Mouse (Mus musculus) urinary bladder, postnatal 14 days (tissue): Measurements from ENCODE around the gene Mknk2.
A peak's percentile ranks its signal among the peaks of the same experiment; 100 is the strongest.

ENCODE experiments used
- DNase-seq: peaks from one replicate; pipeline ENCODE4 v3.0.0; 2021; ENCODE audit warnings: low spot score

The Mknk2 gene

GRCm38 (mm10) chr10:80692249-80693165 is 14.6 kb upstream of the Mknk2 start:
- no peak for DNase-seq

- DNase-seq = peak; percentile 80
These were observed 9.9 kb upstream of the Mknk2 start for GRCm38 (mm10) chr10:80687850-80688249.

GRCm38 (mm10) chr10:80686617-80687016 is 8.7 kb upstream of the Mknk2 start:
- DNase-seq = no peak

- no peak for DNase-seq
These were observed 7.1 kb upstream of the Mknk2 start for GRCm38 (mm10) chr10:80684984-80685383.

DNA sequence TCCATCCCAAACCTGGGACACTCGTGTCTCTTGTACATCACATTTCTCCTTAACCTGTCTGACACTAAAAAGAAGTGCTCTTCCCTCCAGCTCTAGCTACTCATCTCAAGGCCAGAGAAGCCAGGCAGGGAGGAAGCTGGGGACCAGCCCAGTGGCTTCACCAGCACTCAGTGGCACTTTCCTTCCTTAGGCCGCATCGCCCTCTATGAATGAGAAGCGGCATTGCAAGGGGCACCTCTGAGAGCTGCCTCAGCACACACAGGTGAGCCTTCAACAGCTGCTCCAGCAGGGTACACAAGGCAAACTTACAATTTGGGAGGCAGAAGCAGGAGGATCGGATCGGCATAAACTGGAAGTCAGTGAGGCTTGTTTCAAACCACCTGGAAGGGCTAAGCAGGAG is 6.3 kb upstream of the Mknk2 start:
- DNase-seq = peak; percentile 79

GRCm38 (mm10) chr10:80683647-80684046 is 5.7 kb upstream of the Mknk2 start:
- no peak for DNase-seq

DNA sequence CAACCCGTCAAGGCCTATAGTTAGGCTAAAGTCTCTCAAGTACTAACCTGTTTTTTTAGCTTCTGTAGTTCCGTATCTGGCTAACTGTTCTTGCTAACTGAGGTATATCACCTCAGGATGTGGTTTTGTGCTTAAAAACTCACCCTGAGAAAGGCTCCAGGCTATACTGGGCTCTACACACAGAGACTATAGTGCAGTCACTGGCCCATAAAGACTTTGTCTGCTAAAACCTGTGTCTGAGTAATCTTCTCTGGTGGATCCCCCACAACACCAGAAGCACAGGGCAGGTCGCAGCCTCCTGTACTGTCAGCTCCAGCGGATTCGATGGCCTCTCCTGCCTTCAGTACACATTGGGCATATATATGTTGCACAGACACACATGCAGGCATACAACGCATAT is 4.1 kb upstream of the Mknk2 start:
- DNase-seq = no peak

DNA sequence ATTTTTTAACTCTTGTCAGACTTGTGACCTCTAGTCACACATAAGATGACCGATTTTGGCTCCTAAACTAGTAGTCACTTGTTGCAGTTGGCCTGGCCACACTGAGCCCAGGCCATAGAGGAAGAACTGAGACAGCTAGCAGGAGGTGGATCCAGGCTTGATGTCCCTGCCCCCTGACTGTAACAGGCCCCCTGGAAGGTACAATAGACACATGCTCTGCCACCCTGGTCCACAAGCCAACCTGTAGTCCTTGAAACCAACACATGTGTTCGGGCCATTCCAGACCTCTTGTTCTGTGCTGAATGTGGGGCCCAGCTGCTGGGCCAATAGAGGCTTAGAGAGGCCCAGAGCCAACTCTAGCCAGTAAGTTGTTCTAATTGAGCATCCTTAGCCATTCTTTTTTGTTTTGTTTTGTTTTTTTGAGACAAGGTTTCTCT is 2.4 kb upstream of the Mknk2 start:
- no peak for DNase-seq

DNA sequence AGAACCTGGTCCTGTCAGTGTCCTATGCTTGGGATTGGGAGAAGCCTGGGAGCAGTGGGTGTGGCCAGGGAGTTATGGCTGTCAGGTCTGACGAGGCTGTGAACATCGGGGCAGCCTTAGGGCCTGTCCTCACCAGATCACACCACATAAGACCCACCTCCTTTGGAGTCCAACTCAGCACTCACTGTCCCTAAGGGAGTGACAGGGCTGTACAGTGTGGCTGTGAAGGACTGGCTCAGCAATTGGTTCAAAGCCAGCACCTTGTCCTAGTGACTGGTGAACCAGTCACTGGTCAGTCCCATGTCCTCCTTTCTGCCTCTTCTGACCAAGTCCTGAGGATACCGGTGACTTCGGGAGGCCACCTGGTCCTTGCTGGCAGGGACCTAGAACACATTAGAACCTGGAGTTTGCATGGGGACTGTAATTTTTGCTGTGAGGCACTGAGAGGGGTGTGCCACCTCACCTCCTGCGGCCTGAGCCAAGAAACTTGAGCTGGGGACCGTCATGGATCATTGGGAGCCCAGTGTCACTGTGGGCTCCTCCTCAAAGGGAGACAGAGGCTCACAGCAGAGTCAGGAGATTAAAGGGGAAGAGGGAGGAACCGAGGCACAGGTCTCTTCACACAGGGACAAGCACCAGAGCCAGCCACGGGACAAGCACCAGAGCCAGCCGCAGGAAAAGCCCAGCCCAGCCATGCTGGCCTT is 1.8 kb upstream of the Mknk2 start:
- DNase-seq = no peak

DNA sequence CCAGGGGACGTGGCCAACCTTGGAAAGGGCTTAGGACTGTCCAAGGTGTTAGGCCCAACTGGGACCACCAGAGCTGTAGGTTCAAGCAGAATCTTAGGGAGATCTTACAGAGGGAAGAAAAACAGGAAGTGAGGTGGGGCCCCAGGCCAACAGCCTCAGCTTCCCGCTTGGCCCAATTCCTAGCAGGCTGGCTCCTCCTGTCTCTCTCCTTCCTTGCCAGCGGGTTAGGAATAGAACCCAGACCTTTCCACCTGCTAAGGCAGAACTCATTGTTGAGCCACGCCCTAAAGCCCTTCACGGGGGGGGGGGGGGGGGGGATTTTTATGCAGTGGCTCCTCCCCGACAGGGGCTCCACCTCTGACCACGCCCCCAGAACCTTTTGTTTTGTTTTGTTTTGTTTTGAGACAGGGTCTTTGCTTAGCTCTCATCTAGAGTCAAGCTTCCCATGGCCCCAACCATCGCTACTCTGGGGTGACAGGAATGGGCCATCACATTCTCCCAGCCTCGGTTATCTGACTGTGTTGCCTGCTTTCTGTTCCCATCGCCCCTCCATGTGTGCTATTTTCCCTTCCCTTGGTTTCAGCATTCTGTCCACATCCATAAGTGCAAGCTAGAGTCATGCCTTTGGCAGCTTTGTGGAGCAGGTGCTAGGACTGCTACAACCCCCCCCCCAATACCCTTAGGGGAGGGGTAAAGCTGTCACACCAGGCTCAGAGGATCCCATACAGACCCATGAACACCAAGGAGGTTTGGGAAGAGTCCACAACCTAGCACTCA is 877 bp upstream of the Mknk2 start:
- no peak for DNase-seq

- DNase-seq = no peak
These were observed 610 bp downstream of the Mknk2 start for GRCm38 (mm10) chr10:80677128-80677875.

DNA sequence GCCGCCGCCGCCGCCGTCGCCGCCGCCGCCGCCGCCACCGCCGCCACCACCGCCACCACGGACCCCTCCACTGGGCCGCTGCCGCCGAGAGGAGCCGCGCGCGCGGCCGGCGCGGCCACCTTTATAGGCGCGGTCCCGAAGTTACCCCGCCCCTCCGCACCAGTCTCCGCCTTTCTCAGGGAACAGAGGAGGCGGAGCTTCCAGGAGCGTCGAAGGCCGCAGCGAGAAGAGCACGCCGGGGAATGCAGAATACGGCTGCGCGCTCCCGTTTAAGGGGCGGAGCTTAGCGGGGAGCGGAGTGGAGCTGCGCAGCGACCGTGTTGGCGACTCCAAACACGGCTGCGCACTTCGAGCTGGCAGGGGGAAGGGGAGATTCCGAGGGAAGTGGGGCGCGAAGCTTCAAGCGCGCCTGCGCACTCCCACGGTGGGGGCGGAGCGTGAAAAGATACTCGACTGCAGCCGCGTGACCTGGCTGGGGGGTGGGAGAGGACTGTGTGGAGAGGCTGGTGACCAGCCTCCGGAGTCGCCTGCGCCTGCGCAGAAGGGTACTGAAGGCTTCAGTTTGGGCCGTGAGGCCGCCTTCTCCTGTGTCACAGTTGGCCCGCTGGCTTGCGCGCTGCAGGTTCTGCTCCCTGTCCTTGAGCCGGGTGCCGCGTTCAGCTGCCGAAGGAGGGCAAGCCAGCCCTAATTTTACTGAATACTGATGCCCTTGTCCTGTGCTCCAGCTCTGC is 1.5 kb downstream of the Mknk2 start:
- DNase-seq = peak; percentile 100

GRCm38 (mm10) chr10:80675405-80676197 is 2.3 kb downstream of the Mknk2 start:
- DNase-seq = no peak

- no peak for DNase-seq
These were observed 3.0 kb downstream of the Mknk2 start for GRCm38 (mm10) chr10:80674851-80675404.

DNA sequence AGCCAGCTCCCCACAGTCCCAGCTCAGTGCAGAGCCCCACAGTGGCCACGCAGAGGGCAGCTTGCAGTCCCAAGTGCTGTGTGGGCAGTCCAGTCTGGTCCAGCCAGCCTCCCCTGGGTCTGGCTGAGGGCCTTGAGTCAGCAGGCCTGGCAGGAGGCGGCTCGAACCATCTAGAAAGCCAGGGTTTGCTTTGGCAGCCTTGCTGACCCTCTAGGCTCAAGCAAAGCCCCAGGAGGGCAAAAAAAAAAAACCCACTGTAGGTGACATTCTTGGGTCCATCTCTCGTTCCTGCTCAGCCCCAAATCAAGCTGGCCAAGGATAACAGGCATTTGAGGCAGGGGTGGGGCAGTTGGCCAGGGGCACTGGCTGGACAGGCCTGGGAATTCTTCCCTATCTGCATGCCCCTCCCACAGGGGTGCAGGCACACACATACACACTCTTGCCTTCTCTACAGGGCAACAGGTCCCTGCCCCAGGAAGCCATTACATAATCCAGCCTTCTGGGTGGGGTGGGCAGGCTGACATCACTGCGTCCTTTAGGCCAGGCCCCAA is 3.7 kb downstream of the Mknk2 start:
- peak; percentile 63 for DNase-seq

DNA sequence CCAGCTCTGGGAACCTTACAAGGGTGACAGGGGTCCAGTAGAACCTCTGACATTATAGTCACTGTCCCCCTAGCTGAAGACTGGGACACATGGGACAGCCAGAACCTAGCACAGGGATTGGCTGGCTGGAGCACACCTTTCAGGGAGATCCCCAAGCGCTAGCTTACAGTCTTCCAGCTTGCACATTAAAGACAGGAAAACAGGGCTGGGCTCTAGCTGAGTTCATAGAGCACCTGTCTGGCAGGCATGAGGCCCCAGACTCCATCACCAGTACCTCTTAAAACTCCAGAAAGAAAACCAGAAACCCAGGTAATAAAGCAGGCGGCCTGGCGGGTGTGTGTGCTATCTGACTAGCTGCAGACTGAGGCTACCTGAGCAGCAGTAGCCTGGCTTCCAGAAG is 4.2 kb downstream of the Mknk2 start:
- no peak for DNase-seq

- DNase-seq = no peak
These were observed 5.8 kb downstream of the Mknk2 start for GRCm38 (mm10) chr10:80671936-80672690.

- DNase-seq = no peak
These were observed 6.7 kb downstream of the Mknk2 start for GRCm38 (mm10) chr10:80671251-80671650.

DNA sequence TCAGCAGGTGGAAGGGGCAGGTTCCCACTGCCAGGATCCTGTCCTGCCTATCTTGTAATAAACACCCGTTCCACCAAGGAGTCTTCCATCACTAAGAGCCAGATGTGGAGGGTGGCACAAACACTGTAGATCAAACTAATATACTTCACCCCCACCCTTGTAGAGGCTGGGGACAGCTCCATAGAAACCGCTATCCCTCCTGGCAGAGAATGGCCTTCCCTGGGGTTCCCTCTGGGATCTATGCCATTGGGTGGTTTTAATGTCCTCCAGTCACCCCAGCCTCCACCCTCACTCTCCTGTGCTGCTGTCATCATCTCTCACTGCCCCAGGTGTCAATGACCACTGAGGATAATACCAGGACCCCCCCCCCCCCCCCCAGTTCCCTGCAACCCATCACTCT is 7.4 kb downstream of the Mknk2 start:
- no peak for DNase-seq
